Mouse (Mus musculus) spleen, adult 18-20 months (tissue): Measurements from ENCODE around the gene Dnah10.

ENCODE experiments used
- DNase-seq, 2 experiments: peaks; one replicate each; pipeline ENCODE4 v3.0.0; 2022; ENCODE audit warnings: mixed read lengths in 2 of 2

Gene Dnah10

DNA sequence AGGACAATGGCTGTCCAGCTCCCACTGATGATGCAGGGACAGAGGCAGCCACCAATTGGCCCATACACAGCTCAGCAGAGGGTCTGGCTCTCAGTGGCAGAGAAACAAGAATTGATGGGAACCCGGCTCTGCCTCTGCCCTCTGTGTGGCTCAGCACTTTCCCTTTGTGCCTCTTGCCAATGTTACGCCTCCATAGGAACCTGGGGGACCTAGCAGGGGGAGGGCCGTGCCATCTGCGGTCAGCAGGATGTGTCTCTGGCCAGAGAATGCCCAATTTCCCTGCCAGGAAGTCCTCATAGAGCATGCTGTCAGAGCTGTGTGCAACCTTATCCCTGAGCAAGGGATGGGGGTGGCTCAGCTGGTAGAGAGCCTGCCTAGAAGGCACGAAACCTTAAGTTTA lies 89.9 kb downstream of the Dnah10 start:
- no peak for DNase-seq

DNA sequence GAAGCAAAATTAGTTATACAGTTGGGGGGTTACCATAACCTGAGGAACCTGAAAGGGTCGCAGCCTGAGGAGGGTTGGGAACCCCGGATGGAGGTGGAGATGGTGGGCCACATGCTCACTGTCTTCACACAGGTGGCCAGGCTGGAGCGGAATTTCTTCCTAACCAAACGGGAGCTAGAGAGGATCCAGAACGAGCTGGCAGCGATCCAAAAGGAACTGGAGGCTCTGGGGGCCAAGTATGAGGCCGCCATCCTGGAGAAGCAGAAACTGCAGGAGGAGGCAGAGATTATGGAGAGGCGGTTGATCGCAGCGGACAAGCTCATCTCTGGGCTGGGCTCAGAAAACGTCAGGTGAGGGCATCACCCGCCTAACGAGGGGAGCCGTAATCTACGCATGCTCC lies 92.2 kb downstream of the Dnah10 start:
- no peak for DNase-seq

DNA sequence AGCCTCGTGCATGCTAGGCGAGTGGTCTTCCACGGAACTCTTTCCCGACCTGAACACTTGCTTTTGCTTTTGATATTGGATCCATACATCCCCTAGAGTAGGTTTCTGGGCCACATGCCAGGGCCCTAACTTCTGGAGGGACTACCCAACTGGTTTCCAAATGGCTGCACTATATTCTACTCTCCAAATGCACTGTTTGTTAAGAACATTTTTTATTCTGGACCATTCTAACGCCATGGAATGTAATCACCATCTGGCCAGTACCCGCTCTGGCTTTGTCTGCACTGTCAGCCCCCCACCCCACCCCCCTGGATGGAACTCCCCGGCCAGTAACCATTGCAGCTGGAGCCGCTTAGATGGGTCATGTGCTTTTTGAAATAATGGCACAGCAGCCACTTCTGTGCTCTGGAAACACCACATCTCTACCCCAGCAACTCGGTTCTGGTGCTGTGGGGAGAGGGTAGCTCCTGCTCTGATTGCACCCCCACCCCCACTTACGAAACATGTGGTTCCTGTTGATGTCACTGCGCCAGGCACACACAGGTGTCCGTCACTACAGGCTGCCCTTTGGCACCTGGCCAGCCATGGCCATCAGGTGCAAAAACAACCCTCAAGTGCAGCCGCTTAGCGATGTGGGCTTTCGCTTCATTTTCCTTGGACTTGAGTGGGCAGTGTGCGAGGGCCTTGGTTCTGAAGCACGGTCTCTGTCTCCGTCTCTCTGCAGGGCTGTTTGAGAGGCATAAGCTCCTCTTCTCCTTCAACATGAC lies 97.4 kb downstream of the Dnah10 start:
- no peak for DNase-seq

DNA sequence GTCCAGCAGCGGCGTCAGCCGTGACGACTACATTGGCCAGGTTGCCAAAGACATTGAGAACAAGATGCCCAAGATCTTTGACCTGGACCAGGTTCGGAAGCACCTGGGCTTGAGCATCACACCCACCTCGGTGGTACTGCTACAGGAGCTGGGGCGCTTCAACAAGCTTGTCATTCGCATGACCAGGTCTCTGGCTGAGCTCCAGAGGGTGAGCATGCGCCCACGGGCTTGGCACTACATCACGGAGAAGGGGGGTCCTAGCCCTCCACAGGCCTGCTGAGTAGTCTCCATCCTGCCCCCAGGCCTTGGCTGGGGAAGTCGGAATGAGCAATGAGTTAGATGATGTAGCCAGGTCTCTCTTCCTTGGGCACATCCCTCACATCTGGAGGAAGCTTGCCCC lies 105.4 kb downstream of the Dnah10 start:
- no peak for DNase-seq

- DNase-seq, result no peak
Measured at GRCm38 (mm10) chr5:124835218-124835617, 110.3 kb downstream of the Dnah10 start.

DNA sequence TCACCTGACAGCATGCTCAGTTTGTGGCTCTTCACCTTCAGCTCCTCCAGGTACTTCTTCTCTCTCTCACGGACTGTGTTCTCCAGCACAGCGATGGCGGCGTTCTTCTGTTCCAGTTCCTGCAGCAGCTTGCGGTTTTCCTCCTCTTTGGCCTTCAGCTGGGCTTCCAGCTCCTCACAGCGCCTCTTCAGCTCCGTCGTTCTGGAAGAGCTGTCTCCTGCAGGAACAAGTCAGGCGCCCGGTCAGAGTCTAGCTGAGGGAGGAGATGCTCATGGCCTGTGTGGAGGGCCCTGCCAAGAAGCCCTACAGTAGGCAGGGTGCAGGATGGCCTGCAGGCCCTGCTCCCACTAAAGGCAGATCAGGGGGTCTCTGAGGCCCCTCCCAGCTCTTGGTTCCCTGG lies 111.2 kb downstream of the Dnah10 start:
- no peak for DNase-seq

GRCm38 (mm10) chr5:124836621-124837020 lies 111.7 kb downstream of the Dnah10 start:
- no peak for DNase-seq

- no peak for DNase-seq
Measured at GRCm38 (mm10) chr5:124840202-124840601, 115.3 kb downstream of the Dnah10 start.

DNA sequence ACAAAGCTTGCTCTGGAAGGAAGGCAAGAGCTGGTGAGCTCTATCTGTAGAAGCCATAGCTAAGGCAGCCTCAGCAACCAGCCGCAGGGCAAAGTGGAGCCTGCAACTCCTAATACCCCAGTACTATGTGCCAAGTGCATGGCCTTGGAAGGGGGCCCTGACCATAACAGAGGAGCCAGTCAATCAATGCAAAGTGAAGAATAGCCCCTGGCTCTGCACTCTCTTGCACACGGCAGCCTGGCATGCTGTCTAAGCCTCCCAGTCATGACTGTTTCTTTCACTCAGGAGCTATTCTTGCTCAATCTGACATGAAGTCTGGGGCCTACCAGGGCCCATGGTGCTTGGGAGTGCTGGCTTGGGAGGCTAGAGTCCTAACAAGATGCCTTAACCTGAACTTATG lies 115.8 kb downstream of the Dnah10 start:
- DNase-seq, result no peak

DNA sequence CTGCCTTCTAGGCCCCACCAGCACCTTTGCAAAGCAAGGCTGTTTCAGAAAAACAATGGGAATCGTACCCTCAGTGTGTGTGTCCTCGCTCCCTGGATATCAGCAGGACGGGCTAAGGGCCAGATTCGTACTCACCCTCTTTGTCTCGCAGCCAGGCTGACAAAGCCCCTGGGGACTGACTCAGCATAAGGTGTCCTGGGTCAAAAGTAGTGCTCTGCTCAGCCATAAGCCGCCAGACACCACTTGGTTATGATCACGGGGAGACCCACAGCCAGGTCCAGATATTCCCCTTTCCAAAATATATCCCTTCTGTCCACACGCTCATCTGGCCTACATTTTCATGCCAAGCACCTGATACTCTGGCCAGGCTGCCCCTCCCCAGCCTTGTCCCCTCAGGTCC lies 118.5 kb downstream of the Dnah10 start:
- DNase-seq, result no peak

DNA sequence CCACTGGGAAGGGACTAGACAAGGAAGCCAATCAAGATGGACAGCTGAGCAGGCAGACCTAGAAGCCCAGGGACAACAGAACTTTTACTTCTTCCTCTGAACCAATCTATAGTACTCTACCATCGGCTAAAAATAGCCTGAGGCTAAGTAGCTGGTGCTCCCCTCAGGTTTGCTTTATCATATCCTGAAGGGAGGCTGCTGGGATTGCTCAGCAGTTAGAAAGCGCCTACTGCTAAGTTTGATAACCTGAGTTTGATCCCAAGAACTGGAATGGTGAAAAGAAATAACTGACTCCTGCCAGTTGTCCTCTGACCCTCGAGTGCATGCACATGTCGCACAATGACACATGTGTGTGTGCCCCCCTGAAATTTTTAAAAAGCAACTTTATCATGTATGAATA lies 120.0 kb downstream of the Dnah10 start:
- DNase-seq, result no peak

DNA sequence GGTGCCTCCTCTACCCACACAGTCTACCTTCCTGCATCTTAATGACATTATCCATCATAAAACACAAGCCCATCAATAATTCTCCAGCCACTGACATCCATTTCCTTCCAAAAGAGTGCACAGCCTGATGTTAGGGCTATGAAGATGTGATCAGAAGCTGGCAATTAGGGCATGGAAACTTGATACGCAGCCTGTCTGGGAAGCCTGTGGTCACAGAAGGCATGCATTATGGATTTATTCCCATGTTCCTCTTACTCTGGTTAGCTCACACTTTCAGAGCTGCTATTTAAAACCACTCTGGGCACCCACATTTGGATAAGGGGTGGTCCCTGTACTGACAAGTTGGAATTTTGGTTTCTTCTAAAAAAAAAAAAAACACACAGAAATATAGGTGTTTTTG lies 122.1 kb downstream of the Dnah10 start:
- no peak for DNase-seq

DNA sequence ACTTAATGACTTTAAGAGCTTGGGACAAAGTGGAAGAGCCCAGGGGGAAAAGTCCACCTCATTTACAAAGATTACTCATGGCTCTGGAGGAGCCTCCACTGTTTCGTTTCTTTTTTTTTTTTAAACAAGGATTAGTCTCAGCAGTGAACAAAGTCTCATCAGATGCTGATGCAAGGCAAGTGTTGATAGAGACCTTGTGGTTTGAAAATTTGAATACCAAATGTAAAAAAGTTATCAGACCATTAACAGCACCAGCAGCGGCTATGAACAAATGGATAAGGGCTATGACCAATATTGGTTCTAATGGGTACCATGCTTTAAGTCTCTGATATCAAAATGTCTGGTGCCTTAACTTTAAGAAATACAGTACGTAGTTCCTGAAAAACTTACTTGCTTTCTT lies 124.1 kb downstream of the Dnah10 start:
- no peak for DNase-seq

- no peak for DNase-seq
Measured at GRCm38 (mm10) chr5:124851572-124851971, 126.7 kb downstream of the Dnah10 start.

- no peak for DNase-seq
Measured at GRCm38 (mm10) chr5:124852294-124852693, 127.4 kb downstream of the Dnah10 start.

GRCm38 (mm10) chr5:124853079-124853478 lies 128.2 kb downstream of the Dnah10 start:
- no peak for DNase-seq

DNA sequence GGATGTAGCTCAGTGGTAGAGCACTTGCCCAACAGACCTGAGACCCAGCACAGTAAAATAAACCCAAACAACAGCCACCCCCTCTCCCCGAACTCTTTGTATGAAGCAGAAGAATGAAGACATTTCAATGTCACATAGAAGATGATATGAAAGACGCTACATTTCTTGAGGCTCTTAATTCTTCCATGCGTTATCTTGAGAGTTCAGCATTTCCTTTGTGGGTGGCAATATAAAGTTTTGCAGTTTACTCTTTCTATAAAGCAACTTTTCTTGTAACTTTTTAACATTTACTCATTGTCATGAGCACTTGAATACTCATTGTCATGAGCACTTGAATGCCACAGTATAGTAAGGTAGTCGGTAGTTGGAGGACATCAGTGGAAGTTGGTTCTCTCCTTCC lies 129.3 kb downstream of the Dnah10 start:
- no peak for DNase-seq

DNA sequence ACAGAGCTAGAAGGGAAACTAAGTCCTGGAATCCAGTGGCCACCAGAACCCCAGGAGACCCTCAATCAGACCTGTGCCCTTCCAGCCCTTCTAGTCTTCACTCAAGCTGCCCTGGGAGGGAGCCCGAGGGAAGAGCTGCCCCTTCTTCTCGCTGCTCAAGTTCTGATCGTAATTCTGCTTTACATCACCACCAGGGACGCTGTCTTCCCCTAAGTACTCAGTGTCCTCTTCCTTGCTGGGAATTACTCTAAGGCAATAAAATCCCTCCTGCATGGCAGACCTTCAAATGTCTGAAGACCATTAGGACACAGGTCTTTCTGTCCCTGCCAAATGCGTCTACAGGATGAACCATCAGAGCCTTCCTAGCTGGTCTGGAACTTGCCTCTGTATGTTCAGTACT lies 135.1 kb downstream of the Dnah10 start:
- no peak for DNase-seq

DNA sequence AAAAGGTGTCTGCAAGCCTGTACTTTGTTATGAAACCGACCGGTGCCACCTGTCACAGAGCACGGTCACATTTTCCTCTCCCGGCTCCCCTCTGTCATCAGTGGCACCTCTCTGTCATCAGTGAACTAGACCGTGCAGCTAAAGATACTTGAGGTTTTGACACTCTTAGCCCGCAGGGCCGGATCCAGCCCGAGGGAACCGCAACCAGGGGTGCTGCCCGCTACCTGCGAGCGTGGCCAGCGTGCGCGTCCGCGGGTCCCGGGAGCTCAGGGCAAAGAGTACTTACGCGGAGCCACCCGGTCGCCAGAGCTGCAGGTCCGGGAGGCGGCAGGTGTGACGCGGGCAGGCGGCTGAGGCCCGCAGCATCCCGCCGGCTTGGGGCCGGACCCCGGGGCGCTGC lies 136.6 kb downstream of the Dnah10 start:
- peak; percentile 16 to 31 for DNase-seq

DNA sequence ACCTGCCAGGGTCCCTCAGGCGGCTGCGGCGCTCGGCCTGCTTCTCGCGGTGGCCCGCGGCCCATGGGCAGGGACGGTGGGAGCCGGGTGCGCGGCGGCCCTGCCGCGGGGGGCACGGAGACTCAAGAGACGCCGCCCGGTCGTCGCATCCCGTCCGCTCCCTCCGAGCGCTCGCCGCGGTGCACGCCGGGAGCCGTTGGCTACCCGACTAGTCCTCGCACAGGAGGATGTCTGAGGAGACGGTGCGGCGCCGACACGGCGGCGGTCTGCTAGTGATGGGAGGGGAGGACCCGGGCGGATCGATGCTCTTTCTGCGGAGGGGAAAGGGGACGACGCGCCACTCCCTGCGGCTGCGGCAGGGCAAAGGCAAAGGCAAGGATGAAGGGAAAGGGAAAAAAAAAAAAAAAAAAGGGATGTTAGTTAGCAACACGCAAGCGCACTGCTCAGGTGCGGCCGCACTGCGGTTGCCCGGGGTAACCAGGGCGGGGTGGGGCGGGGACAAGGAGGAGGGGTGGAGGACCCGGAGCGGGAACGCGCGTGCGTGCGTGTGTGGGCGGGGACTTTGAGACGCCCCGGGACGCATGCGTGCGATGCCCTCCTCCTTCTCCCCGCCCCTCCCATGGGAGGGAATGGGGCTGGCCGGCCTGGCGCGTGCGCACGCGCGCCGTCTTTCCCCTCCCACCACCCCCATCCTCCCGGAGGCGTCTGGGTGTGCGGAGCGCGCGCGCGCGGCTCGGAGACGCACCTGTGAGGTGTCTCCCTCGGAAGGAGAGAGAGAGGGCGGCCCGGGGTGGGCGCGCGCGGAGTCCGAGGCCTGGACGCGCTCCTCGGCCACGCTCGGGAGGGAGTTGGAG lies 137.4 kb downstream of the Dnah10 start, which contains the start of the genes Ccdc92 and Zfp664:
TSS of gene Ccdc92 (minus strand) at position 412 of the 854 bp plus-strand sequence.
TSS of gene Zfp664 (plus strand) at position 679 of the 854 bp plus-strand sequence.
- peak; percentile 98 for DNase-seq

- peak; percentile 11 to 40 for DNase-seq
Measured at GRCm38 (mm10) chr5:124862871-124863741, 138.2 kb downstream of the Dnah10 start.

DNA sequence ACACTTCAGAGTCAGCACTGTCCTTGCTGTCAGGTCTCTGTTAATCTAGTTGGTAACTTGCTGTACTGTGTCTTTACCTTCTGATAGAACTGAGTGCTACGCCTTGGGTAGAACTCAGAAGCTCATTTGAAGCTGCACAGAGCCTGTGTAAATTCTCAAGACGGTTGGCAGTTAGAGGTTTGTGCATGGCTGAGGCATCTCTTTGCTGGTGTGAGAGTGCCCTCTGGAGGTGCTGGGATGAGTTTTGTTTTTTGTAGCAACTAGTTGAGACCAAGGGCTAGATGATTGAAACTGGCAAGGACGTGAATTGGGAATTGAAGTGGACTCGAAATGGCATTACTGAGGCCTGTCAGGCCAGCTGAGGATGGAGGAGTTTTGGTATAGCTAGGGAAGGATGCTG lies 144.1 kb downstream of the Dnah10 start:
- peak; percentile 28 to 65 for DNase-seq

GRCm38 (mm10) chr5:124872033-124872432 lies 147.1 kb downstream of the Dnah10 start:
- no peak for DNase-seq
